Mouse (Mus musculus) small intestine, adult 2 months (tissue): ENCODE data around the gene Pnrc2. TPM values are rescaled to one million over a fixed set of nuclear protein-coding genes. Genes with fewer than 3 reads are reported as not detected.

Experiments
- H3K27ac ChIP-seq: fragments of 200-500 bp; 2 replicates; pipeline ENCODE4 v1.5.1; 2012; ENCODE audit warnings: low read depth, low read length, control low read depth, inconsistent platforms; ENCODE audit not compliant: insufficient read depth
- H3K27me3 ChIP-seq: fragments of 200-500 bp; 2 replicates; pipeline ENCODE4 v1.6.1; 2012; ENCODE audit warnings: mild to moderate bottlenecking, moderate library complexity, low read length, inconsistent platforms; ENCODE audit not compliant: control insufficient read depth, insufficient read depth
- H3K36me3 ChIP-seq: fragments of 200-500 bp; 2 replicates; pipeline ENCODE4 v1.6.1; 2012; ENCODE audit warnings: mild to moderate bottlenecking, low read length, control low read depth, inconsistent platforms; ENCODE audit not compliant: control insufficient read depth, insufficient read depth
- H3K4me1 ChIP-seq: fragments of 200-500 bp; 2 replicates; pipeline ENCODE4 v1.6.1; 2012; ENCODE audit warnings: low read length, inconsistent platforms, mixed read lengths; ENCODE audit not compliant: control insufficient read depth, insufficient read depth, insufficient read length
- H3K4me3 ChIP-seq: fragments of 200-500 bp; 2 replicates; pipeline ENCODE4 v1.5.1; 2012; ENCODE audit warnings: low read depth, mild to moderate bottlenecking, control low read depth, inconsistent platforms, low read length, moderate library complexity
- CTCF ChIP-seq: fragments of 200-500 bp; IDR thresholded peaks from 2 replicates; pipeline ENCODE4 v1.5.1; 2012; ENCODE audit warnings: low read depth, mild to moderate bottlenecking, control low read depth, inconsistent platforms, low read length, moderate library complexity, mixed read lengths; ENCODE audit not compliant: insufficient replicate concordance, insufficient read length; ENCODE audit errors: extremely low read depth
- POLR2A ChIP-seq: fragments of 200-500 bp; IDR thresholded peaks from 2 replicates; pipeline ENCODE4 v1.6.1; 2012; ENCODE audit warnings: low read depth, mild to moderate bottlenecking, control low read depth, inconsistent platforms, low read length, moderate library complexity
- WGBS: fragments of 180-500 bp; shearing (Covaris S2); methylation state at CpG from one replicate; pipeline ENCODE4 v1.1.7; 2018; 5-methylcytosine and 5-hydroxymethylcytosine counted together
- polyA plus RNA-seq: library from polyadenylated mRNA; depleted of rRNA; stranded (reverse); fragments of >200 nt; gene quantifications from 2 replicates; pipeline ENCODE4 v1.2.3, GENCODE M21; 2012; rRNA removed

Gene Pnrc2
- 2.4 and 8.5 TPM in 2 replicates for polyA plus RNA-seq

GRCm38 (mm10) chr4:135873526-135874202 lies at the start of gene Pnrc2:
Pnrc2 (minus strand) TSS chr4:135873850.
- under 1% methylated on average over 60 of the region's 60 CpGs for WGBS
- Histone ChIP-seq H3K36me3 (peaks cover 20% of the 10 kb centered on the region), H3K27me3 (no peaks in the 10 kb centered on the region), H3K4me1 (peaks cover 19% of the 10 kb centered on the region), H3K4me3 (peak within 1 kb of the TSS; percentile 87), H3K27ac (peak within 1 kb of the TSS; percentile 99)
- TF ChIP-seq CTCF (0 out of 2 replicates have a peak, but pooled peaks have one; percentile 6), POLR2A (peak; percentile 69)

GRCm38 (mm10) chr4:135922190-135922589 lies 48.5 kb upstream of the Pnrc2 start:
- Histone ChIP-seq H3K4me3 (no peak overlapping the region), H3K27ac (no peak overlapping the region), H3K36me3 (peaks cover 30% of the 10 kb centered on the region), H3K27me3 (no peaks in the 10 kb centered on the region), H3K4me1 (peaks cover 18% of the 10 kb centered on the region)
- TF ChIP-seq CTCF (no peak), POLR2A (no peak)
- WGBS, result 24% methylated on average over 1 of the region's 1 CpGs

GRCm38 (mm10) chr4:135921257-135922120 lies 47.8 kb upstream of the Pnrc2 start:
- TF ChIP-seq CTCF (no peak; the same call in 1 of the 2 replicates), POLR2A (peak; percentile 65; the same call in 1 of the 2 replicates)
- Histone ChIP-seq H3K27ac (peak overlapping the region; percentile 91), H3K4me3 (peak overlapping the region; percentile 88), H3K4me1 (peaks cover 18% of the 10 kb centered on the region), H3K36me3 (peaks cover 26% of the 10 kb centered on the region), H3K27me3 (no peaks in the 10 kb centered on the region)
- WGBS, result 1% methylated on average over 26 of the region's 26 CpGs

- peaks cover 17% of the 10 kb centered on the region for H3K36me3 ChIP-seq
- peak within 1 kb of the TSS; percentile 91 for H3K27ac ChIP-seq
- TF ChIP-seq CTCF (peak; percentile 98), POLR2A (peak; percentile 60; the same call in 1 of the 2 replicates)
These were observed 46.9 kb upstream of the Pnrc2 start, which contains the start of gene Fuca1 for GRCm38 (mm10) chr4:135920304-135921241. Fuca1 (plus strand) TSS chr4:135920735.

GRCm38 (mm10) chr4:135919280-135919639 lies 45.6 kb upstream of the Pnrc2 start:
- H3K36me3 ChIP-seq, result peaks cover 13% of the 10 kb centered on the region
- TF ChIP-seq POLR2A, result no peak
- no peak for TF ChIP-seq CTCF
- H3K4me3 ChIP-seq, result peak overlapping the region; percentile 37
- 23% methylated on average over 3 of the region's 3 CpGs for WGBS
- peaks cover 15% of the 10 kb centered on the region for H3K4me1 ChIP-seq
- no peaks in the 10 kb centered on the region for H3K27me3 ChIP-seq
- peak overlapping the region; percentile 85 for H3K27ac ChIP-seq

More at GRCm38 (mm10) chr4:135920304-135921241, 46.9 kb upstream of the Pnrc2 start, which contains the start of gene Fuca1:
- Histone ChIP-seq H3K4me1 (peaks cover 18% of the 10 kb centered on the region), H3K27me3 (no peaks in the 10 kb centered on the region), H3K4me3 (peak within 1 kb of the TSS; percentile 88)
- under 1% methylated on average over 60 of the region's 60 CpGs for WGBS

- Histone ChIP-seq H3K4me1 (peaks cover 12% of the 10 kb centered on the region), H3K27ac (peak overlapping the region; percentile 85), H3K27me3 (no peaks in the 10 kb centered on the region), H3K4me3 (peak overlapping the region; percentile 37), H3K36me3 (peaks cover 10% of the 10 kb centered on the region)
- TF ChIP-seq POLR2A (no peak), CTCF (no peak)
- WGBS, result 26% methylated on average over 13 of the region's 13 CpGs
These were observed 45.1 kb upstream of the Pnrc2 start for GRCm38 (mm10) chr4:135918635-135919279.
